Mouse (Mus musculus) CH12.LX (cell line): ENCODE data around the gene Mia2.

Experiments
- CTCF ChIP-seq, 2 experiments: IDR thresholded peaks in 1 of 2; conservative IDR thresholded peaks in 1 of 2; 2 replicates each; pipeline ENCODE4 v1.5.1; 2011 to 2012; ENCODE audit warnings: low read depth in 2 of 2, low read length in 2 of 2, improper control_type of control experiment in 1 of 2, inconsistent platforms in 1 of 2, mild to moderate bottlenecking in 1 of 2, moderate library complexity in 1 of 2
- JUN ChIP-seq: IDR thresholded peaks from 2 replicates; pipeline ENCODE4 v1.6.1; 2011; ENCODE audit warnings: low read depth, mild to moderate bottlenecking, low read length, improper control_type of control experiment, moderate library complexity; ENCODE audit not compliant: insufficient read depth
- KAT2A ChIP-seq: IDR thresholded peaks from 2 replicates; pipeline ENCODE4 v1.6.1; 2012; ENCODE audit warnings: low read length, improper control_type of control experiment, inconsistent platforms; ENCODE audit not compliant: insufficient replicate concordance
- MAX ChIP-seq: IDR thresholded peaks from 2 replicates; pipeline ENCODE4 v1.6.1; 2011; ENCODE audit warnings: low read length, improper control_type of control experiment
- NELFE ChIP-seq: IDR thresholded peaks from 2 replicates; pipeline ENCODE4 v1.6.1; 2011; ENCODE audit warnings: low read depth, low read length, improper control_type of control experiment
- POLR2A ChIP-seq: IDR thresholded peaks from 2 replicates; pipeline ENCODE4 v1.6.1; 2011; ENCODE audit warnings: low read depth, mild to moderate bottlenecking, improper control_type of control experiment, low read length
- ZMIZ1 ChIP-seq: IDR thresholded peaks from 2 replicates; pipeline ENCODE4 v1.6.1; 2012; ENCODE audit warnings: low read depth, mild to moderate bottlenecking, inconsistent platforms, low read length, improper control_type of control experiment

DNA sequence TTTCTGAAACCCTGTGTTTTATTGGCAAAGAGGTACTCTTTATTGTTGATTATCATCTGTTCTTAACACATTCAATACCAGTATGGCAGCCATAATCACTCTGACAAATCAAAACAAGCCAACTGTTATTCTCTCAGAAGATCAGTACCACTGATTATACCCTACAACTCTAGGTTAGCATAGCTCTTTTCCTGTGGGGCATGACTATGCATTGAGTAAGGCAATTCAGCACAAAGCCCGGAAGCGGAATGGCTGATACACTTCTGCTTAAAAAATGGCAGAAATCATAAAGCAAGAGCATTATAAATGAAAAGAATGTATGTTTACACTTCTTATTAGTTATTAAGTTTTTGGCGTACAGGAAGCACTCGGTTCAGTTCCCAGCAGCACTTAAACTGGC is 120.6 kb downstream of the Mia2 start:
- no peak for TF ChIP-seq CTCF (conservative IDR thresholded peaks at IDR 0.05 in 1 of 2, IDR thresholded peaks at IDR 0.05 in 1 of 2; ENCODE audit: low read depth in 2 of 2, low read length in 2 of 2)
- no peak for TF ChIP-seq JUN
- no peak for TF ChIP-seq NELFE
- TF ChIP-seq POLR2A: no peak
- no peak for TF ChIP-seq ZMIZ1
- no peak for TF ChIP-seq MAX
- no peak for TF ChIP-seq KAT2A
